Mouse (Mus musculus) thymus, adult 2 months (tissue): ENCODE results near the gene Slamf7. TPM values are rescaled to one million over a fixed set of nuclear protein-coding genes. Genes with fewer than 3 reads are reported as not detected.

Source experiments
- DNase-seq: peaks from one replicate; pipeline ENCODE4 v3.0.0; 2021
- H3K27ac ChIP-seq: fragments of 200-500 bp; 2 replicates; pipeline ENCODE4 v1.5.1; 2012; ENCODE audit warnings: low read length, control low read depth; ENCODE audit not compliant: control insufficient read depth, insufficient read depth
- H3K27me3 ChIP-seq: fragments of 200-500 bp; 2 replicates; pipeline ENCODE4 v1.6.1; 2012; ENCODE audit warnings: mild to moderate bottlenecking, low read length, moderate library complexity, mixed read lengths; ENCODE audit not compliant: control insufficient read depth, insufficient read depth
- H3K36me3 ChIP-seq: fragments of 200-500 bp; 2 replicates; pipeline ENCODE4 v1.6.1; 2012; ENCODE audit warnings: mild to moderate bottlenecking, low read length, moderate library complexity; ENCODE audit not compliant: control insufficient read depth, insufficient read depth
- H3K4me1 ChIP-seq: fragments of 200-500 bp; replicated peaks from 2 replicates; pipeline ENCODE4 v1.6.1; 2012; ENCODE audit warnings: low read length; ENCODE audit not compliant: control insufficient read depth, insufficient read depth
- H3K4me3 ChIP-seq: fragments of 200-500 bp; 2 replicates; pipeline ENCODE4 v1.5.1; 2012; ENCODE audit warnings: mild to moderate bottlenecking, low read length, control low read depth, moderate library complexity; ENCODE audit not compliant: control insufficient read depth, insufficient read depth
- CTCF ChIP-seq: fragments of 200-500 bp; IDR thresholded peaks from 2 replicates; pipeline ENCODE4 v1.5.1; 2012; ENCODE audit warnings: mild to moderate bottlenecking, control low read depth, low read length, moderate library complexity, borderline replicate concordance; ENCODE audit not compliant: control insufficient read depth, poor library complexity, insufficient read depth; ENCODE audit errors: extremely low read depth
- POLR2A ChIP-seq: fragments of 200-500 bp; IDR thresholded peaks from 2 replicates; pipeline ENCODE4 v1.6.1; 2012; ENCODE audit warnings: mild to moderate bottlenecking, low read length, control low read depth, moderate library complexity; ENCODE audit not compliant: control insufficient read depth, poor library complexity, insufficient read depth; ENCODE audit errors: extremely low read depth
- WGBS: fragments of 180-500 bp; shearing (Covaris S2); methylation state at CpG from one replicate; pipeline ENCODE4 v1.1.7; 2018; 5-methylcytosine and 5-hydroxymethylcytosine counted together
- polyA plus RNA-seq: library from polyadenylated mRNA; depleted of rRNA; stranded (reverse); fragments of >200 nt; gene quantifications from 2 replicates; pipeline ENCODE4 v1.2.3, GENCODE M21; 2012

Gene Slamf7
- polyA plus RNA-seq, 1 experiment = 4.5 TPM

DNA sequence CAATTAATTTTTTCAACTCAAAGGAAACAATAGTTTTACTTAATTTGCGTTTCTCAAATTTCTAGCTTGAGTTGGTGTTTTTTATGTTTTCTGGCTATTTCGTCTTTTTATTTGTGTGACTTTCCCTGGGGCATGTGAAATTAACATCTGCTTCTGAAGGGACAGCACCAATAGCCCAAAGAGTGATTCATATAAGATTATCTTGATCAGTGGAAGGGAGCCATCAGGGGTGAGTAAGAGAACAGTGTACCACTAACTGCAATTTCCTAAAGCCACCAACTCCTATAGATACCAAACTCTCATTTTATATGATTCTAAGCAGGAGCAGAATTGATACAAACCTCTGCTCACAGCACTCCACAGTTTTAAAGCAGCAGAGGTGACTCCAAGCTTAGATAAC is 10.9 kb upstream of the Slamf7 start:
- no peak for DNase-seq
- no peak overlapping the region for H3K27ac ChIP-seq
- H3K36me3 ChIP-seq = no peaks in the 10 kb centered on the region
- no peak overlapping the region for H3K4me3 ChIP-seq
- H3K27me3 ChIP-seq = no peaks in the 10 kb centered on the region
- TF ChIP-seq CTCF (no peak), POLR2A (no peak)
- no peaks in the 10 kb centered on the region for H3K4me1 ChIP-seq
- WGBS = 99% methylated on average over 2 of the region's 2 CpGs

DNA sequence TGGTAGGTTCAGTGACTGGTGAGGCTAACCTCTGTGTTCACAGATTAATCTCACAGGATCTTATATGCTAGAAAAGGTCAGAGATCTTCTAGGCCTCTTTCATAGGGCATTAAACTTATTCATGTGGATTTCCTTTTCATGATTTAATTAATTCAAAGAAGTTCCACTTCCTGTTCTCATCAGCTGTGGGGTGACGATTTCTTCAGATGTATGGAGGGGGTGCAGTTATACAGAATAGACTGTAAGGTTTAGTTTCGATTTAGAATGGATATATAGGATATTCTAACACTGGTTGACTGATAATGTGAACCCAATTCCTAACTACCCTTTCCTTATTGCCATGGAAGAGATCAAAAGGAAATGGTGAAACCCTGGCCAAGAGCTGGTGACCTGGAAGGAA is 8.6 kb upstream of the Slamf7 start:
- Histone ChIP-seq H3K27ac (no peak overlapping the region), H3K27me3 (no peaks in the 10 kb centered on the region), H3K4me3 (no peak overlapping the region), H3K36me3 (no peaks in the 10 kb centered on the region), H3K4me1 (no peaks in the 10 kb centered on the region)
- no peak for DNase-seq
- WGBS = 17% methylated on average over 2 of the region's 2 CpGs
- TF ChIP-seq CTCF (no peak), POLR2A (no peak)

DNA sequence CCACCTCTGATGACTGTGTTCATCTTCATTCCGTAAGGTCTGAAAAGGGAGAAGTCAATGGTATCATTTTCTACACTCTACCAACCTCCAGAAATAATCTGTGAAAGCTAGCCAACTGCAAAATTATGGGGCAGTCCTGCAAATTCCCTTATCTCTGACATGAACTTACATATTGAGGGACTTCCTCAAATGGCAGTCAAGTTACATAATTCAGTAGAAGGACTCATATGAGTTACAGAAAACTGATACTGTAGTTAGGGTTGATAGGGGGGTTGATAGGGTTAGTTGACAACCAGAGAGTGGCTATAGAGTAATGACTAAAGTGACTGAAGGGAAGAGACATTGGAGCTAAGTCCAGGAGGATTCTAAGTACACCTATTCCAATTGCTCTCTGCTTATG is 7.6 kb upstream of the Slamf7 start:
- H3K27ac ChIP-seq = no peak overlapping the region
- TF ChIP-seq POLR2A (no peak), CTCF (no peak)
- no peak for DNase-seq
- H3K4me3 ChIP-seq = no peak overlapping the region
- H3K27me3 ChIP-seq = no peaks in the 10 kb centered on the region
- WGBS = 92% methylated on average over 1 of the region's 1 CpGs
- no peaks in the 10 kb centered on the region for H3K4me1 ChIP-seq
- no peaks in the 10 kb centered on the region for H3K36me3 ChIP-seq

DNA sequence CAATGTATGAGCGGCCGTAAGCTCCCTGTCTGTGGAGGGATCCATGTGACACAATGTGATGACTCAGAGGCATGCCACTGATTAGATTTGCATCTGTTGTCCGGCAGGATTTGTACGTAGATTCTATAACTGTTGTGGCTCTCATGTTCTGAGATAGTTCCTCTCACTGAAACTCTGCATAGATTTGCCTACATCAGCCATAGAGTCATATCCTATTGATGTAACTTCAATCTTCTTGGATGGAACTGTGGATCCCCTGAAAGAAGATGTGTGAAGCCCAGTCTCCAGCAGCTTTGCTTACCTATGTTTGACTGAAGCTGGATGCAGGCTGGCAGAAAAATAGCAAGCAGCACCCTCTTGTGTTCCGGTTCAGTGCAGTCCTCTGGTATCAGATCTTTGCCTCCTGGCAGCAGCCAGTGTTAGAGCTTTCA is 5.7 kb upstream of the Slamf7 start:
- no peak for TF ChIP-seq CTCF
- no peak for TF ChIP-seq POLR2A
- no peaks in the 10 kb centered on the region for H3K36me3 ChIP-seq
- peak; percentile 8 for DNase-seq
- no peak overlapping the region for H3K4me3 ChIP-seq
- 82% methylated on average over 5 of the region's 5 CpGs for WGBS
- no peaks in the 10 kb centered on the region for H3K4me1 ChIP-seq
- no peaks in the 10 kb centered on the region for H3K27me3 ChIP-seq
- no peak overlapping the region for H3K27ac ChIP-seq

DNA sequence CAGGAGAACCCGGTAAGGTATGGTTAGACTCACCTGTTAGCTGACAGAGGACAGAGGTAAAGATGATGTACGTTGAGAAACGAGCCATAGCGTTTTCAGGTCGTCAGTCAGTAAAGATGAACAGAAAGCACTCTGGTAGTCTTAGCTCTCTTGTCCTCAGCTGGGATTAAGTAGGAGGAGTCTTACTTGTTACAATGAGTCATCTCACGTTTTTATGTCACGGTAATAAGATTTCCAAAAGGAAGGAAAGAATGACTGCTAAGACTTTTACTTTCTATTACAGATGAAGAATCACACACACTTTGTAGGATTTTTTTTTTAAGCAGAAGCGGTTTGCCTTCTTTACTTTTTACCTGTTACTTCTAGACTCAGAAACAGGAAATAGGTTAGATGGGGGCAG is 4.0 kb downstream of the Slamf7 start:
- WGBS = 23% methylated on average over 8 of the region's 8 CpGs
- TF ChIP-seq POLR2A = no peak
- no peak for TF ChIP-seq CTCF
- no peak overlapping the region for H3K27ac ChIP-seq

DNA sequence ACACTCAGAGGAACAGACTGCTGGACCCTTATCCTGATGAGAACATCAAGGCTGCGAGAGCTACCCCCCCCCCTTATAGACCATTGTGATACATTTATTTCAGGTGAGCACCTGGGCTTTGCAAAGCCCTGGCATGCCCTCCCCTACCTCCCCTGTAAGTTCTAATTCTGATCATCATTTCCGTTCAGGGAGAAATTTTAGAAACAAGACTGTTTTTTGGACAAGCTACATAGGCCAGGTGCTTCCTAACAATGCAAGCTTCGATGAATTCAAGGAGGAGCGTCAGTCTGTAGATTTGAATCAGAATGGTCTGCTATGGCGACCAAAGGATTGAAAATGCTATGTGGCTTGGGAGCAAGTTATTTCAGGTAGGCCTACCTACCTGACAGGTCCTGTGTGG is 5.1 kb downstream of the Slamf7 start:
- Histone ChIP-seq H3K4me3 (no peak overlapping the region), H3K27me3 (no peaks in the 10 kb centered on the region), H3K27ac (no peak overlapping the region), H3K36me3 (no peaks in the 10 kb centered on the region), H3K4me1 (peaks cover 3% of the 10 kb centered on the region; the same call in 1 of the 2 replicates)
- DNase-seq = no peak
- 82% methylated on average over 5 of the region's 5 CpGs for WGBS
- TF ChIP-seq POLR2A = no peak
- no peak for TF ChIP-seq CTCF

More for the DNA sequence above, 4.0 kb downstream of the Slamf7 start:
- H3K4me3 ChIP-seq = no peak overlapping the region
- no peaks in the 10 kb centered on the region for H3K27me3 ChIP-seq
- no peak for DNase-seq
- no peaks in the 10 kb centered on the region for H3K36me3 ChIP-seq
- H3K4me1 ChIP-seq = no peaks in the 10 kb centered on the region

DNA sequence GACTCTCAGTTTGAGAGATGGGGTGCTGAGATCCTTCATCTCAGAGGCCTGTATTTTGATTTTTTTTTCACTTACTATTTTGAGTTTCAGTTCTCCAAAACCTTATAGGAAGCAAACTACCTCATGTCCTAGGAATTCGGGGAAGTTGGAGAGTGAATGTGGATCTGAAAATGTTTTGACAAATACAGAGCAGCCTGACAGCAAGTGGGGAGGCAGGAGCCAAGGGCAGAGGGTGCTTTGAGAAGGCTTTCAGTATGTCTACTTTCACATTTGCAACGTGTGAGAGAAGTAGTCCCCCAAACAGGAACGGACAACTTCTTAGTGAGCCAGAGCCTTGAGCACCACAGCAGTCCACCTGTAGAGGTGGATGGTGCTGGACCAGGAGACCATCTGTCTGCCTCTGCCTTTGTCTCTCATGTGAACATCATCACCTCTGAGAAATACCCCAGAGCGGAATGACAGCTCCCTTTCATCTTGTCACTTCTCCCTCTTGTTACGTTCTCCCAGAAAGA is 6.3 kb downstream of the Slamf7 start:
- Histone ChIP-seq H3K27ac (peak overlapping the region; percentile 23; the same call in 1 of the 2 replicates), H3K4me3 (no peak overlapping the region), H3K4me1 (peaks cover 3% of the 10 kb centered on the region; the same call in 1 of the 2 replicates), H3K27me3 (no peaks in the 10 kb centered on the region), H3K36me3 (no peaks in the 10 kb centered on the region)
- DNase-seq = no peak
- TF ChIP-seq CTCF (no peak), POLR2A (no peak)
- 77% methylated on average over 5 of the region's 5 CpGs for WGBS
